Comparison of ENCODE assay signal across 22 mouse cellular contexts in genomic region chr11:94444829-94445228, GRCm38 (mm10). TPM values are rescaled to one million over a fixed set of nuclear protein-coding genes. Genes with fewer than 3 reads are reported as not detected.
DNase-seq lines count a peak whose midpoint lies in the region; ATAC-seq lines count a peak whose summit lies in the region.
"Had no signal": no experiment of that assay in that cellular context is flagged by ENCODE, and none has a peak within 500 bp of the region (broad histone marks: within the 10 kb centered on the region; RNA-seq: fewer than 3 reads in every experiment).

No protein-coding gene starts in this region.

- H3K9me3 ChIP-seq in neural tube, embryonic 13.5 days: no peaks in the 10 kb centered on the region
- no peaks in the 10 kb centered on the region for H3K9me3 ChIP-seq in kidney, embryonic 16.5 days (ENCODE audit: low read length)
- no peaks in the 10 kb centered on the region for H3K9me3 ChIP-seq in neural tube, embryonic 15.5 days (replicated peaks)
- H3K9me3 ChIP-seq: liver, embryonic 15.5 days had no signal

- H3K4me2 ChIP-seq in neural tube, embryonic 13.5 days: no peak overlapping the region
- no peak overlapping the region for H3K4me2 ChIP-seq in kidney, embryonic 16.5 days (replicated peaks; ENCODE audit: low read depth, low read length)
- H3K4me2 ChIP-seq in neural tube, embryonic 15.5 days: no peak overlapping the region
- H3K4me2 ChIP-seq: liver, embryonic 15.5 days had no signal

- WGBS in neural tube, embryonic 13.5 days: 44% methylated on average over 5 of the region's 5 CpGs
- 26% methylated on average over 5 of the region's 5 CpGs for WGBS in kidney, embryonic 16.5 days
- 35% methylated on average over 5 of the region's 5 CpGs for WGBS in neural tube, embryonic 15.5 days

- H3K27me3 ChIP-seq in neural tube, embryonic 13.5 days: no peaks in the 10 kb centered on the region
- no peaks in the 10 kb centered on the region for H3K27me3 ChIP-seq in kidney, embryonic 16.5 days (ENCODE audit: insufficient read depth, low read length)
- H3K27me3 ChIP-seq in neural tube, embryonic 15.5 days (replicated peaks): no peaks in the 10 kb centered on the region

- peak overlapping the region; percentile 56; the same call in 1 of the 2 replicates for H3K27ac ChIP-seq in neural tube, embryonic 13.5 days (replicated peaks)
- H3K27ac ChIP-seq in kidney, embryonic 16.5 days (ENCODE audit: low read length): peak overlapping the region; percentile 64
- 0 out of 2 replicates have a peak overlapping the region, but pooled peaks have one; percentile 37 for H3K27ac ChIP-seq in neural tube, embryonic 15.5 days (replicated peaks)
- H3K27ac ChIP-seq: liver, embryonic 15.5 days had no signal

- peaks cover 18% of the 10 kb centered on the region for H3K36me3 ChIP-seq in neural tube, embryonic 13.5 days
- H3K36me3 ChIP-seq in kidney, embryonic 16.5 days (ENCODE audit: insufficient read depth, low read length): no peaks in the 10 kb centered on the region
- H3K36me3 ChIP-seq in neural tube, embryonic 15.5 days: 0 out of 2 replicates have a peak, but pooled peaks cover 5% of the 10 kb centered on the region
- H3K36me3 ChIP-seq: liver, embryonic 15.5 days had no signal

- no peak overlapping the region for H3K9ac ChIP-seq in neural tube, embryonic 13.5 days
- no peak overlapping the region for H3K9ac ChIP-seq in kidney, embryonic 16.5 days (replicated peaks; ENCODE audit: low read length)
- H3K9ac ChIP-seq in neural tube, embryonic 15.5 days (replicated peaks): no peak overlapping the region
- H3K9ac ChIP-seq: liver, embryonic 15.5 days had no signal

- peak; percentile 20 for DNase-seq in adrenal gland, adult 2 months
- no peak for DNase-seq in adrenal gland, postnatal 4 days (ENCODE audit: low spot score in 2 of 2)
- DNase-seq in neural tube, embryonic 10.5 days (ENCODE audit: extremely low spot score, low spot score): no peak
- no peak for DNase-seq in left cerebral cortex, adult 11 months (ENCODE audit: low spot score)
- no peak for DNase-seq in cerebellum, adult 11-12 months
- DNase-seq: adrenal gland, postnatal 14 days; cerebellum, adult 8-10 months; gastrocnemius, postnatal 10 days; layer of hippocampus, postnatal 36 days; left cerebral cortex, postnatal 4 days; thymus, postnatal 4 days had no signal

- ATAC-seq in neural tube, embryonic 13.5 days (ENCODE audit: low read depth): no peak
- no peak for ATAC-seq in kidney, embryonic 16.5 days (ENCODE audit: low FRiP score, low TSS enrichment)
- ATAC-seq in neural tube, embryonic 15.5 days (ENCODE audit: low FRiP score): no peak
- ATAC-seq: inflammation-experienced regulatory T-cells, adult 6 months; lung, postnatal 0 days had no signal

- peaks cover 82% of the 10 kb centered on the region for H3K4me1 ChIP-seq in neural tube, embryonic 13.5 days (replicated peaks)
- peaks cover 50% of the 10 kb centered on the region for H3K4me1 ChIP-seq in kidney, embryonic 16.5 days (ENCODE audit: insufficient read depth, low read length)
- peaks cover 59% of the 10 kb centered on the region for H3K4me1 ChIP-seq in neural tube, embryonic 15.5 days

- H3K4me3 ChIP-seq in neural tube, embryonic 13.5 days: no peak overlapping the region
- H3K4me3 ChIP-seq in kidney, embryonic 16.5 days (ENCODE audit: low read length): no peak overlapping the region
- no peak overlapping the region for H3K4me3 ChIP-seq in neural tube, embryonic 15.5 days (replicated peaks)
- H3K4me3 ChIP-seq: liver, embryonic 15.5 days had no signal

RNA-seq across cellular contexts. Expression of gene Cacna1g, which starts 29.2 kb away (rescaled TPM):
- under 1 TPM; 0.61 to 0.69 TPM for total RNA-seq in adrenal gland, adult 2 months (2021)
- polyA plus RNA-seq in adrenal gland, adult 2 months (2012; rRNA removed): 2.7 and 3.5 TPM in 2 replicates
- total RNA-seq in adrenal gland, postnatal 4 days (2021): 10 to 100 TPM in 1 of 2 experiments, 1 to 10 TPM in 1; 8.7 to 12.0 TPM
- 8.9 and 9.3 TPM in 2 replicates for polyA plus RNA-seq in neural tube, embryonic 13.5 days (2015; fragmentation: Nextera tagmentation; extraction: Ambion mirVana)
- 10.2 and 10.3 TPM in 2 replicates for polyA plus RNA-seq in kidney, embryonic 16.5 days (2015; fragmentation: Nextera tagmentation; extraction: Ambion mirVana)
- 12.8 and 14.7 TPM in 2 replicates for polyA plus RNA-seq in neural tube, embryonic 15.5 days (2015; fragmentation: Nextera tagmentation; extraction: Ambion mirVana)
- total RNA-seq: common myeloid progenitor, adult 5-6 weeks; megakaryocyte progenitor cell, adult 5-6 weeks had no signal
- polyA plus RNA-seq: inflammation-experienced regulatory T-cells, adult 6 months had no signal

RNA-seq across cellular contexts. Expression of gene Spata20, which starts 41.1 kb away (rescaled TPM):
- not detected for total RNA-seq in adrenal gland, adult 2 months (2021)
- not detected in 2 replicates for polyA plus RNA-seq in adrenal gland, adult 2 months (2012; rRNA removed)
- under 1 TPM in 1 of 2 experiments, not detected in 1; 0.11 TPM for total RNA-seq in adrenal gland, postnatal 4 days (2021)
- polyA plus RNA-seq in neural tube, embryonic 13.5 days (2015; fragmentation: Nextera tagmentation; extraction: Ambion mirVana): 0.28 TPM in 1 of 2 replicates, not detected in the other
- polyA plus RNA-seq in kidney, embryonic 16.5 days (2015; fragmentation: Nextera tagmentation; extraction: Ambion mirVana): 0.19 and 0.37 TPM in 2 replicates
- 0.28 and 0.42 TPM in 2 replicates for polyA plus RNA-seq in neural tube, embryonic 15.5 days (2015; fragmentation: Nextera tagmentation; extraction: Ambion mirVana)
- total RNA-seq: adrenal gland, postnatal 14 days; CH12.LX; common myeloid progenitor, adult 5-6 weeks; gastrocnemius, postnatal 10 days; megakaryocyte progenitor cell, adult 5-6 weeks had no signal
- polyA plus RNA-seq: forebrain, embryonic 11.5 days; inflammation-experienced regulatory T-cells, adult 6 months; liver, embryonic 15.5 days; neural tube, embryonic 11.5 days had no signal

RNA-seq across cellular contexts. Expression of gene Abcc3, which starts 52.0 kb away (rescaled TPM):
- total RNA-seq in adrenal gland, adult 2 months (2021): 1 to 10 TPM; 6.2 to 7.5 TPM
- 5.8 and 5.9 TPM in 2 replicates for polyA plus RNA-seq in adrenal gland, adult 2 months (2012; rRNA removed)
- total RNA-seq in adrenal gland, postnatal 4 days (2021): 10 to 100 TPM in 1 of 2 experiments, 1 to 10 TPM in 1; 7.9 to 11.7 TPM
- 0.68 and 1.0 TPM in 2 replicates for polyA plus RNA-seq in neural tube, embryonic 13.5 days (2015; fragmentation: Nextera tagmentation; extraction: Ambion mirVana)
- 5.0 and 7.0 TPM in 2 replicates for polyA plus RNA-seq in kidney, embryonic 16.5 days (2015; fragmentation: Nextera tagmentation; extraction: Ambion mirVana)
- polyA plus RNA-seq in neural tube, embryonic 15.5 days (2015; fragmentation: Nextera tagmentation; extraction: Ambion mirVana): 1.1 and 1.7 TPM in 2 replicates

RNA-seq across cellular contexts. Expression of gene Epn3, which starts 54.9 kb away (rescaled TPM):
- total RNA-seq in adrenal gland, adult 2 months (2021): 10 to 100 TPM; 23.3 to 40.4 TPM
- polyA plus RNA-seq in adrenal gland, adult 2 months (2012; rRNA removed): 23.0 and 25.5 TPM in 2 replicates
- total RNA-seq in adrenal gland, postnatal 4 days (2021): 10 to 100 TPM; 10.3 to 13.2 TPM
- polyA plus RNA-seq in neural tube, embryonic 13.5 days (2015; fragmentation: Nextera tagmentation; extraction: Ambion mirVana): 0.24 and 0.51 TPM in 2 replicates
- 23.4 and 28.2 TPM in 2 replicates for polyA plus RNA-seq in kidney, embryonic 16.5 days (2015; fragmentation: Nextera tagmentation; extraction: Ambion mirVana)
- 1.1 and 1.5 TPM in 2 replicates for polyA plus RNA-seq in neural tube, embryonic 15.5 days (2015; fragmentation: Nextera tagmentation; extraction: Ambion mirVana)
- total RNA-seq: common myeloid progenitor, adult 5-6 weeks; megakaryocyte progenitor cell, adult 5-6 weeks had no signal
- polyA plus RNA-seq: inflammation-experienced regulatory T-cells, adult 6 months had no signal
